Mouse (Mus musculus) macrophage (primary cell): ENCODE measurements around the gene Ruvbl2. TPM values are rescaled to one million over a fixed set of nuclear protein-coding genes. Genes with fewer than 3 reads are reported as not detected.
"Not testable (repeated sequence)": the region's sequence is repeated elsewhere in the genome, so short reads cannot be mapped to it uniquely, and the experiment has no call there.

Experiments
- H3K27ac ChIP-seq: fragments of 350-480 bp; formaldehyde crosslinking; 2 replicates; pipeline ENCODE4 v1.9.0; 2021
- H3K36me3 ChIP-seq: fragments of 350-480 bp; formaldehyde crosslinking; 2 replicates; pipeline ENCODE4 v1.9.0; 2021; ENCODE audit errors: inconsistent target
- H3K4me3 ChIP-seq: fragments of 350-480 bp; formaldehyde crosslinking; 2 replicates; pipeline ENCODE4 v1.9.0; 2021; ENCODE audit errors: inconsistent target
- H3K79me2 ChIP-seq: fragments of 350-480 bp; formaldehyde crosslinking; 2 replicates; pipeline ENCODE4 v1.9.0; 2021; ENCODE audit errors: inconsistent target
- WGBS: methylation state at CpG from one replicate; pipeline ENCODE4 v1.1.7; 2026; ENCODE audit warnings: inconsistent platforms; ENCODE audit not compliant: missing documents; 5-methylcytosine and 5-hydroxymethylcytosine counted together
- polyA plus RNA-seq: library from polyadenylated mRNA; stranded (reverse); fragments of 250-400 nt; gene quantifications from 3 replicates; pipeline ENCODE4 v1.2.4, GENCODE M21; 2018; ENCODE audit warnings: inconsistent platforms
- total RNA-seq, 78 experiments: library from RNA; depleted of rRNA; stranded (reverse); fragments of 250-400 nt; gene quantifications; 1 replicate in 9 of 78; 2 replicates in 24 of 78; 3 replicates in 43 of 78; 4 replicates in 2 of 78; pipeline ENCODE4 v1.2.4; 2018; ENCODE audit warnings: inconsistent platforms in 56 of 78

The Ruvbl2 gene
- total RNA-seq (2018; cell fraction: chromatin; rRNA removed), result 10 to 100 TPM in 8 of 26 experiments, 1 to 10 TPM in 18; 1.1 to 17.1 (median 8.7) TPM
- total RNA-seq (2018; cell fraction: cytosol; rRNA removed), result 10 to 100 TPM; 11.6 to 25.0 (median 18.3) TPM
- 10 to 100 TPM in 3 of 26 experiments, 1 to 10 TPM in 23; 3.4 to 16.9 (median 6.7) TPM for total RNA-seq (2018; cell fraction: nucleus; rRNA removed)
- polyA plus RNA-seq, result 14.9 to 41.5 TPM (median 18.7 TPM) in 3 replicates

DNA sequence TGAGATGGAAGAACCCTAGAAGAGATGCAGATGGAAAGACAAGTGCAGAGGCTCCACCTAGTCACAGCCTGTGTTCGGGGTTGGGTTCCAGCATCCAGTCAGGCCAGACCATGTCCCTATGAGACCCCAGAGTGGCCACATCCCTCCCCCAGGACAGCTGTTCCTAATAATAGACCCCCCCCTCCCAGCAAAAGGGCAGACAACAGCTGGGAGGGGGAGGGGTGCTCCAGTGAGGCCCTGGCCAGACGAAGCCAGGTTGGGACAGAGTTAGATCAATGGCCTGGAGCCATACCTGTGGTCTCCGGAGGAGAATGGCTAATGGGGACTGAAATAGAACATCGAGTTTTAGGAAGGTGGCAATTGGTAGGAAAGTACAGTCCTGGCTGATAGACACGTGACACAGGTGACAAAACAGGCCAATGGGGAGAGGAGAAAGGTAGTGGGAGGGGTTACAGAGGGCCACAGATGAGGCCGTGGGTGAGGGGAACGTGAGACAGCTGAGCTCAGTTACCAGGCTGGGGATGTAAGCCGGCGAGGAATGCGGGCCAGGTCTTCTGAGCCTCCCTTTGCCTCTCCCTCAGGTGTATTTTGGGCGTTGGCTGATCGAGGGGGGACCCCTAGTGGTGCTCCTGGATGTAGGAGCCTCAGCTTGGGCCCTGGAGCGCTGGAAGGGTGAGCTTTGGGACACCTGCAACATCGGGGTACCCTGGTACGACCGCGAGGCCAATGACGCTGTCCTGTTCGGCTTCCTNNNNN is at the start of gene Ruvbl2:
Ruvbl2 (minus strand) TSS at position 576 of the 756 bp plus-strand sequence.
- Histone ChIP-seq H3K27ac (no peak within 1 kb of the TSS), H3K79me2 (peaks cover 12% of the 10 kb centered on the region), H3K4me3 (no peak within 1 kb of the TSS), H3K36me3 (no peaks in the 10 kb centered on the region)
- 81% methylated on average over 19 of the region's 19 CpGs for WGBS

DNA sequence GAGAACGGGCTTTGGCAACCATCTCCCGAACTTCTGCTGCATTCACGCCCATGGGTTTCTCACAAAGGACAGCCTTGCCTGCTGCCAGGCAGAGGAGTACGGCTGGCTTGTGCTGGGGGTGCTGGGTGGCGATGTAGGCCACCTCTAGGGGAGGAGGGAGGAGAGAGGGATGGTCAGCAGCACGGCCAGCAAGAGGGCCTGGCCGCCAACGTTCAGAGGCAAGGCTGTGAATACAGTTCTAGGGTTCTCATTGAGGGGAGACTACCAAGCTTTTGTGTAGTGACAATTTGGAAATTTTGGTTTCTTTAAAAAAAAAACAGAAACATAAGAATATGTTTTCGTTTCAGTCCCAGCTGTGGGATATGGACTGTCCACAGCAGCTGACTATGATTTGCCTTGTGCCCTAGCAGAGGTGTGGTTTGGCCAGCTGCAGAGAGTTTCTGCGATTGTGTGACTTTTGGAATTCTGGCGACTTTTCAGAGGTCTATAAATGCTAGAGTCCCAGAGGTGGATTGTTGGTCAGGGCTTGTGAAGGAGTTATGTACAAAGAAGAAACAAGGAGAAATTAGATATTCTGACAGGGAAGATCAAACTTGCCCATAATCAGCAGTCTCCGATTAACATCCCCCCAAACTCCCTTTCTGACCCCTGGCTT is 49.0 kb upstream of the Ruvbl2 start, which contains the start of gene Gm45808:
Gm45808 (minus strand) TSS at position 51 of the 655 bp plus-strand sequence.
- WGBS, result 94% methylated on average over 12 of the region's 12 CpGs
- Histone ChIP-seq H3K36me3 (no peaks in the 10 kb centered on the region), H3K79me2 (no peaks in the 10 kb centered on the region), H3K4me3 (no peak within 1 kb of the TSS), H3K27ac (no peak within 1 kb of the TSS)

DNA sequence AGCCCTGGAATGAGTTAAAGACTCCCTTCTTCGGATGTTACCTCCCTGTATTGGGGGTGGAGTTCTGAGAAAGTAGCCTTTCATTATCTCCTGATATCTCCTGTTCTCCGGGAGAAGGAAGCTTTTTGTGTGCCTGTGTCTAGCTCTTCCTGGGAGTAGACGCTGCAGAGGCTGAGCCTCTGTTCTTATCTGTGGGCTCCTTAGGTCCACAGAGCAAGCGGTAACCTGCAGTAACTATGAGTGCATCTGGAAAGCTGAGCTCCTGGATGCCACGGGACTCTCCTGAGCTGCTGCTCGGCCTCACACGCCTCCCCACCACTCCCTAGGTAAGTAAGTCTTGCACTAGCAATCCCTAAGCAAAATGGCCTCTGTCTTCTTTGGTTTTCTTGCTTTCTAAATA is 48.3 kb upstream of the Ruvbl2 start:
- H3K36me3 ChIP-seq, result no peaks in the 10 kb centered on the region
- no peak overlapping the region for H3K4me3 ChIP-seq
- H3K27ac ChIP-seq, result no peak overlapping the region
- H3K79me2 ChIP-seq, result no peaks in the 10 kb centered on the region
- WGBS, result 89% methylated on average over 7 of the region's 7 CpGs

DNA sequence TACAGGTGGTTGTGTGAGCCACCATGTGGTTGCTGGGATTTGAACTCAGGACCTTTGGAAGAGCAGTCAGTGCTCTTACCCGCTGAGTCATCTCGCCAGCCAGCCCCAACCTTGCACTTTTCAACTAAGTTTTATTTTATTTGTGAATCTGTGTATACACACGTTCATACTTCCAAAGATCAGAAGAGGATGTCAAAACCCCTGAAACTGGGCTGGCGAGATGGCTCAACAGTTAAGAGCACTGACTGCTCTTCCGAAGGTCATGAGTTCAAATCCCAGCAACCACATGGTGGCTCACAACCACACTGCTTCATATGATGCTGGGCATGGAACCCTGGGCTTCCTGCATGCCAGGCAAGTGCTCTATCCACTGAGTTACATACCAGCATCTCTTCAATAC is 47.1 kb upstream of the Ruvbl2 start:
- not testable (repeated sequence) for H3K79me2 ChIP-seq, H3K27ac ChIP-seq, H3K36me3 ChIP-seq, H3K4me3 ChIP-seq
- 90% methylated on average over 5 of the region's 5 CpGs for WGBS

DNA sequence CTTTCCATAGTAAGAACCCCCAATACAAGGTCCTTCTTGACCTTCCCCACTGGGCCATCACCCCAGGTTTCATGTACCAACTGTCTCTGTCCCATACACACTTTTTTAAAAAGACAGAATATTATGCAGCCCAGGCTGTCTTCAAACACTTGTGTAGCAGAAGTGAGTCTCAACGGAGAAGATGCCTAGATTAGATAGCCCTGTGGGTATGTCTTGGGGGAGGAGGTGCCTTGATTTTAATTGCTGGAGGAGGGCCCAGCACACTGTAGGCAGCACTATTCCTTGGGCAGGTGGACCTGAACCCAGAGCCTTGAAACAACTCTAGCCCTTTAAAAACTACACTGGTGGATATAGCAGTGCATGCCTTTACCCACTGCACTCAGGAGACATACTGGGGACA is 44.3 kb upstream of the Ruvbl2 start:
- 100% methylated on average over 1 of the region's 1 CpGs for WGBS
- no peak overlapping the region for H3K4me3 ChIP-seq
- peaks cover 9% of the 10 kb centered on the region; the same call in 1 of the 2 replicates for H3K36me3 ChIP-seq
- no peaks in the 10 kb centered on the region for H3K79me2 ChIP-seq
- H3K27ac ChIP-seq, result no peak overlapping the region

- Histone ChIP-seq H3K27ac (no peak within 1 kb of the TSS), H3K36me3 (peaks cover 9% of the 10 kb centered on the region; the same call in 1 of the 2 replicates), H3K4me3 (no peak within 1 kb of the TSS), H3K79me2 (no peaks in the 10 kb centered on the region)
- 68% methylated on average over 15 of the region's 15 CpGs for WGBS
Measured at GRCm38 (mm10) chr7:45481374-45481927, 43.6 kb upstream of the Ruvbl2 start, which contains the start of gene Tulp2. Gene Tulp2 (plus strand): TSS chr7:45481877.

GRCm38 (mm10) chr7:45480310-45480709 is 42.4 kb upstream of the Ruvbl2 start:
- H3K27ac ChIP-seq, H3K36me3 ChIP-seq, H3K79me2 ChIP-seq, H3K4me3 ChIP-seq: not testable (repeated sequence)
- WGBS, result 100% methylated on average over 1 of the region's 4 CpGs

GRCm38 (mm10) chr7:45478774-45479173 is 40.9 kb upstream of the Ruvbl2 start:
- Histone ChIP-seq H3K79me2 (no peaks in the 10 kb centered on the region), H3K36me3 (peaks cover 9% of the 10 kb centered on the region; the same call in 1 of the 2 replicates), H3K27ac (no peak overlapping the region), H3K4me3 (no peak overlapping the region)
- WGBS, result 98% methylated on average over 7 of the region's 7 CpGs

DNA sequence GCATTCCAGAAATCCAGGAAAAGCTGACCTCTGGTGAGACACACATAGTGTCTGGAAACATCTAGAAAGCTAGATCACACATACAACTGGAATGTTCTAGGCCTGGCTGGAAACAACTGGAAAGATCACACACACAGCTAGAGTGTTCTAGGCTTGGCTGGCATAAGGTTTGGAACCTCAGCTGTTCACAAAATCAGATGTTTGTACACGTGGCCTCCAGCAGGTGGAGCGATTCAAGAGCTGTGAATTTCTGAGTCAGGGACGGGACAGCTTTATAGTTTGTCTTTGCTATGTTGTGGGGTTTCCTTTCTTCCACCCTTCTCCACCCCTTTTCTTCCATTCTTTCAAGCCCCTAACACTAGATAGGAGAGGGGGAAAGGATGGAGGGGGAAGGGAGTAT is 39.1 kb upstream of the Ruvbl2 start:
- peaks cover 9% of the 10 kb centered on the region; the same call in 1 of the 2 replicates for H3K36me3 ChIP-seq
- H3K79me2 ChIP-seq, result no peaks in the 10 kb centered on the region
- 43% methylated on average over 2 of the region's 3 CpGs for WGBS
- no peak overlapping the region for H3K27ac ChIP-seq
- no peak overlapping the region for H3K4me3 ChIP-seq

GRCm38 (mm10) chr7:45476453-45476852 is 38.6 kb upstream of the Ruvbl2 start:
- WGBS, result 82% methylated on average over 1 of the region's 1 CpGs
- no peaks in the 10 kb centered on the region for H3K79me2 ChIP-seq
- no peak overlapping the region for H3K27ac ChIP-seq
- no peak overlapping the region for H3K4me3 ChIP-seq
- H3K36me3 ChIP-seq, result peaks cover 9% of the 10 kb centered on the region; the same call in 1 of the 2 replicates

DNA sequence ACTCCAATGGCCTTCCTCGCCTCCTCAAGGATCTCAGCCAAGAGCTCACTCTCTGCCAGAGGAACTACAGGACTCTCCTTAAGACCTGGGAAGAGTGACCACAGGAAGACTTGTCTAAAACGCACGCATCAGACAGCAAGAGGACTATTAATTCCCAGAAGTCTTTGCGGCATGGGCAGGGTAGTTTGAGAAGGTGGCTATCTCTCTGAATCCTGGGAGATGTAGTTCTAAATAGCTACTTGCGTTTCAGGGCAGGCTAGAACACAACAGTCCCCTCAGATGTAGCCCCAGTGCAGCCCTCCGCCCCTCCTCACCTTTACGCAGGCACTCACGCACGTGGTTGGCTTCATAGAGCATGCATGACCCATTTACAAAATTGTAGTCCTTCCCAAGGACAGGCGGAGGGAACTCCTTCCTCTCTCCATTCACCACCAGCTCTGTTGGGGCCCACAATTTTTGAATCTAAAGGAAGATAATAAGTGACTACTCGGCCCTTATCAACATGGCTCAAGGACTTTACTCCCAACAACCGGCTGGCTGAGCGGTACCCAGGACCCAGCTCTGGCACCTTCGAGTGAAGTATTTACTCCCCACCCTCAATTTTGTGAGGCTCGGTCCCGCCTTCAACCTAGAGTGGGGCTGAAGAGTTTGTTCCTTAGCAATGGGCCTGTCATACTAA is 37.5 kb upstream of the Ruvbl2 start:
- Histone ChIP-seq H3K4me3 (no peak overlapping the region), H3K36me3 (peaks cover 9% of the 10 kb centered on the region; the same call in 1 of the 2 replicates), H3K79me2 (no peaks in the 10 kb centered on the region), H3K27ac (no peak overlapping the region)
- WGBS, result 93% methylated on average over 15 of the region's 16 CpGs

DNA sequence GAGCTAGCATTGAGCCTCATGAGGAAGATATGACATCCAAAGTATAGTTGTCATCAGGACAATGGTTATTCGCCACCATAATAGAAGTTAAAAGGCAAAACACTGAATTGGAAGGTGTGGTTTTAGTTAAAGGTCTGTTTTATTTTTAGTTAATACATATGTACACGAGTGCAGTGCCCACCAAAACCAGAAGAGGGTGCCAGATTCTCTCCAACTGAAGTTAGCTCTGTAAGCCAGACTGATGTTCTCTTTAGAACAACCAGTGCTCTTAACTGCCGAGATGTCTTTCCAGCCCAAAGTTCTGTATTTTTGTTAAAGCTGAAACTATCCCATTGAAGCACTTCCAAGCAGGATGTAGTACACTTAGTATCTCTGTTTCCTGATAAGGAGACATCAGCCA is 33.0 kb upstream of the Ruvbl2 start:
- H3K4me3 ChIP-seq, result no peak overlapping the region
- peaks cover 6% of the 10 kb centered on the region for H3K79me2 ChIP-seq
- H3K27ac ChIP-seq, result no peak overlapping the region
- whole genome bisulfite sequencing, result 7% methylated on average over 3 of the region's 3 CpGs
- no peaks in the 10 kb centered on the region; the same call in 1 of the 2 replicates for H3K36me3 ChIP-seq

- 59% methylated on average over 6 of the region's 7 CpGs for WGBS
Measured at GRCm38 (mm10) chr7:45467090-45467670, 29.3 kb upstream of the Ruvbl2 start.

More at GRCm38 (mm10) chr7:45467090-45467670, 29.3 kb upstream of the Ruvbl2 start:
- Histone ChIP-seq H3K27ac (no peak overlapping the region), H3K4me3 (peak overlapping the region; percentile 12; the same call in 1 of the 2 replicates), H3K36me3 (peaks cover 26% of the 10 kb centered on the region; the same call in 1 of the 2 replicates), H3K79me2 (peaks cover 42% of the 10 kb centered on the region)
